Comparison of ENCODE assay signal across 35 mouse cellular contexts in genomic region chr3:83042451-83042850, GRCm38 (mm10). TPM values are rescaled to one million over a fixed set of nuclear protein-coding genes. Genes with fewer than 3 reads are reported as not detected.
"Had no signal": no experiment of that assay in that cellular context is flagged by ENCODE, and none has a peak within 500 bp of the region (broad histone marks: within the 10 kb centered on the region; RNA-seq: fewer than 3 reads in every experiment).

No protein-coding gene starts in this region.

- H3K4me1 ChIP-seq: embryonic facial prominence, embryonic 10.5 days; embryonic facial prominence, embryonic 12.5 days; embryonic facial prominence, embryonic 13.5 days; embryonic facial prominence, embryonic 15.5 days; forebrain, embryonic 10.5 days; forebrain, embryonic 12.5 days; forebrain, embryonic 13.5 days; forebrain, embryonic 15.5 days had no signal

- H3K27ac ChIP-seq: embryonic facial prominence, embryonic 10.5 days; embryonic facial prominence, embryonic 12.5 days; embryonic facial prominence, embryonic 13.5 days; embryonic facial prominence, embryonic 15.5 days; forebrain, embryonic 10.5 days; forebrain, embryonic 12.5 days; forebrain, embryonic 13.5 days; forebrain, embryonic 15.5 days; gastrocnemius, adult 2 months had no signal

- H3K4me2 ChIP-seq: embryonic facial prominence, embryonic 12.5 days; embryonic facial prominence, embryonic 13.5 days; embryonic facial prominence, embryonic 15.5 days; forebrain, embryonic 12.5 days; forebrain, embryonic 13.5 days; forebrain, embryonic 15.5 days had no signal

- H3K27me3 ChIP-seq: embryonic facial prominence, embryonic 13.5 days; embryonic facial prominence, embryonic 15.5 days; forebrain, embryonic 12.5 days; forebrain, embryonic 13.5 days; forebrain, embryonic 15.5 days had no signal

- H3K36me3 ChIP-seq: embryonic facial prominence, embryonic 10.5 days; embryonic facial prominence, embryonic 12.5 days; embryonic facial prominence, embryonic 13.5 days; embryonic facial prominence, embryonic 15.5 days; forebrain, embryonic 10.5 days; forebrain, embryonic 12.5 days; forebrain, embryonic 15.5 days had no signal

- H3K4me3 ChIP-seq: embryonic facial prominence, embryonic 10.5 days; embryonic facial prominence, embryonic 12.5 days; embryonic facial prominence, embryonic 13.5 days; embryonic facial prominence, embryonic 15.5 days; erythroblast, embryonic 14.5 days; forebrain, embryonic 10.5 days; forebrain, embryonic 12.5 days; forebrain, embryonic 13.5 days; forebrain, embryonic 15.5 days; gastrocnemius, adult 2 months had no signal

- H3K9ac ChIP-seq: embryonic facial prominence, embryonic 12.5 days; embryonic facial prominence, embryonic 13.5 days; embryonic facial prominence, embryonic 15.5 days; forebrain, embryonic 12.5 days; forebrain, embryonic 13.5 days; forebrain, embryonic 15.5 days; forebrain, postnatal 0 days had no signal

- ATAC-seq: forebrain, embryonic 13.5 days; forebrain, embryonic 14.5 days; forebrain, embryonic 15.5 days; forebrain, embryonic 16.5 days; forebrain, postnatal 0 days had no signal

- DNase-seq: cerebellum, adult 2 months; cerebellum, adult 8-10 months; cerebellum, adult 9-10 months; cerebellum, adult 9-11 months; cerebellum, postnatal 10 days; cerebellum, postnatal 14 days; cerebellum, postnatal 25 days; cerebellum, postnatal 36 days; embryo, embryonic 11 days; forebrain, postnatal 0 days; gastrocnemius, adult 2 months; gastrocnemius, postnatal 10 days; gastrocnemius, postnatal 14 days; gastrocnemius, postnatal 25 days; gastrocnemius, postnatal 36 days; heart, adult 18-20 months had no signal

- H3K9me3 ChIP-seq: embryonic facial prominence, embryonic 10.5 days; embryonic facial prominence, embryonic 12.5 days; embryonic facial prominence, embryonic 13.5 days; embryonic facial prominence, embryonic 15.5 days; forebrain, embryonic 10.5 days; forebrain, embryonic 12.5 days; forebrain, embryonic 13.5 days; forebrain, embryonic 15.5 days had no signal

RNA-seq across cellular contexts. Expression of gene Fgb, which starts 7.2 kb away (rescaled TPM):
- total RNA-seq: common myeloid progenitor, adult 5-6 weeks; forebrain, postnatal 0 days; gastrocnemius, adult 2 months; gastrocnemius, postnatal 14 days; gastrocnemius, postnatal 25 days; granulocyte monocyte progenitor cell, adult 5-6 weeks; heart, adult 18-20 months; heart, adult 8-10 months had no signal
- polyA plus RNA-seq: cortical plate, adult 2 months; embryonic facial prominence, embryonic 10.5 days; embryonic facial prominence, embryonic 13.5 days; forebrain, embryonic 10.5 days; forebrain, embryonic 11.5 days; forebrain, embryonic 12.5 days; forebrain, embryonic 13.5 days; forebrain, embryonic 14.5 days; forebrain, embryonic 15.5 days; forebrain, postnatal 0 days; frontal cortex, adult 2 months had no signal

RNA-seq across cellular contexts. Expression of gene Fga, which starts 16.6 kb away (rescaled TPM):
- total RNA-seq: common myeloid progenitor, adult 5-6 weeks; forebrain, postnatal 0 days; gastrocnemius, adult 2 months; gastrocnemius, postnatal 14 days; gastrocnemius, postnatal 25 days; granulocyte monocyte progenitor cell, adult 5-6 weeks; heart, adult 18-20 months; heart, adult 8-10 months had no signal
- polyA plus RNA-seq: cortical plate, adult 2 months; embryonic facial prominence, embryonic 10.5 days; embryonic facial prominence, embryonic 11.5 days; embryonic facial prominence, embryonic 13.5 days; embryonic facial prominence, embryonic 14.5 days; forebrain, embryonic 10.5 days; forebrain, embryonic 11.5 days; forebrain, embryonic 12.5 days; forebrain, embryonic 13.5 days; forebrain, embryonic 14.5 days; forebrain, embryonic 15.5 days had no signal

RNA-seq across cellular contexts. Expression of gene Fgg, which starts 34.9 kb away (rescaled TPM):
- total RNA-seq: common myeloid progenitor, adult 5-6 weeks; gastrocnemius, adult 2 months; gastrocnemius, postnatal 14 days; gastrocnemius, postnatal 25 days; granulocyte monocyte progenitor cell, adult 5-6 weeks; heart, adult 18-20 months had no signal
- polyA plus RNA-seq: cerebellum, adult 2 months; cortical plate, adult 2 months; embryonic facial prominence, embryonic 13.5 days; embryonic facial prominence, embryonic 15.5 days; erythroblast, embryonic 14.5 days; forebrain, embryonic 10.5 days; forebrain, embryonic 11.5 days; forebrain, embryonic 12.5 days; forebrain, embryonic 13.5 days; forebrain, embryonic 14.5 days; forebrain, embryonic 15.5 days; forebrain, postnatal 0 days; frontal cortex, adult 2 months had no signal
